ENCODE assay signal across 8 mouse cellular contexts in the genomic region with DNA sequence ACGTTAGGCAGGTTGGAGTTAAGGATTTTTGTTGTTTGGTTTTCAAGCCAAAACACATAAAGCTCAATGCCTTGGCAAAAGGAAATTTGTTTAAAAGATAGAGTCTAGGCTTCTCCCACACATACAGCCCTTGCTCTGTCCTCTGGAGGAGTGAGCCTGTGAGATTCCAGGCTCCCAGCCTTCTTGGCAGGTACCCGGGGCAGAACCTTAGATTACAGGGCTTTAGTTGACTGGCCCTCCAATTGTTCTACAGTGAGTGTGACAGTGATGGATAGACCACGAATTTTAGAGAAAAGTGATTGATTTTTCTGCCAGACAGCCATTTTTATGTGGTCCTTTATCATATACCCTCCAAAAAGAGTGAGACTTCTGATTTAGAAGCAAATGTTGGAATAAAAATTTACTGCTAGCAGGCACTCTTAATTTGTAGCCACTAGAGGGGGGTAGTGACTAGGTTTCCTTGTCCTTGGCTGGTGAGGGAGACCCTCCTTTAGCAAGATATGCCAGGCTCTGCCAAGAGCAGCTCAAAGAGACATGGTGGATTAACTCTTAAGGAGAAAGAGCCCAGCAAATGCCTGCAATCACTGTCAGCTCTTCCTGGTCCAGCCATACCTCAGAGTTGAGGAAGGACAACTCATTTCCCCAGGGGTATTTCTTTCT.
DNase-seq lines count a peak whose midpoint lies in the region; ATAC-seq and TF ChIP-seq lines count a peak whose summit lies in the region.

No protein-coding gene starts in this region.

- H3K4me3 ChIP-seq in cerebellum, adult 2 months (replicated peaks; ENCODE audit: insufficient read depth, low read depth, low read length), result no peak overlapping the region
- no peak overlapping the region for H3K4me3 ChIP-seq in kidney, postnatal 0 days (replicated peaks; ENCODE audit: low read depth, low read length)
- no peak overlapping the region for H3K4me3 ChIP-seq in heart, embryonic 11.5 days (ENCODE audit: low read depth, low read length)

- no peak for ATAC-seq in kidney, postnatal 0 days (replicated peaks; ENCODE audit: low FRiP score, low read depth)
- no peak for ATAC-seq in heart, embryonic 11.5 days (replicated peaks; ENCODE audit: insufficient number of reproducible peaks, low FRiP score, low TSS enrichment)

- peak; percentile 22; the same call in 1 of the 2 replicates for TF ChIP-seq CTCF in cerebellum, adult 2 months (IDR thresholded peaks at IDR 0.05; ENCODE audit: borderline replicate concordance, insufficient read depth, low read depth, low read length)
- peak; percentile 72 for TF ChIP-seq CTCF in kidney, postnatal 0 days (IDR thresholded peaks at IDR 0.05; ENCODE audit: low read depth)

- no peaks in the 10 kb centered on the region for H3K9me3 ChIP-seq in kidney, postnatal 0 days (replicated peaks; ENCODE audit: low read length)
- no peaks in the 10 kb centered on the region for H3K9me3 ChIP-seq in heart, embryonic 11.5 days (replicated peaks; ENCODE audit: control insufficient read depth, low read length)

- H3K36me3 ChIP-seq in kidney, postnatal 0 days (ENCODE audit: insufficient read depth, low read length), result no peaks in the 10 kb centered on the region
- no peaks in the 10 kb centered on the region for H3K36me3 ChIP-seq in heart, embryonic 11.5 days (ENCODE audit: control insufficient read depth, insufficient read depth, low read length)

- no peak overlapping the region for H3K27ac ChIP-seq in cerebellum, adult 2 months (ENCODE audit: insufficient read depth, low read length)
- no peak overlapping the region for H3K27ac ChIP-seq in kidney, postnatal 0 days
- H3K27ac ChIP-seq in heart, embryonic 11.5 days (ENCODE audit: low read depth, low read length), result no peak overlapping the region

- H3K27me3 ChIP-seq in cerebellum, adult 2 months (ENCODE audit: control insufficient read depth, insufficient read depth, low read length), result no peaks in the 10 kb centered on the region; the same call in 1 of the 2 replicates
- no peaks in the 10 kb centered on the region for H3K27me3 ChIP-seq in kidney, postnatal 0 days (ENCODE audit: insufficient read depth, low read length)
- no peaks in the 10 kb centered on the region for H3K27me3 ChIP-seq in heart, embryonic 11.5 days (ENCODE audit: control insufficient read depth, insufficient read depth, low read length)

- no peak for TF ChIP-seq POLR2A in cerebellum, adult 2 months (IDR thresholded peaks at IDR 0.05; ENCODE audit: borderline replicate concordance, insufficient read depth, low read length)

- no peak overlapping the region for H3K9ac ChIP-seq in kidney, postnatal 0 days (ENCODE audit: low read depth, low read length)
- H3K9ac ChIP-seq in heart, embryonic 11.5 days (ENCODE audit: low read depth, low read length), result no peak overlapping the region

- no peak for DNase-seq in cerebellum, adult 2 months
- DNase-seq in cerebellum, postnatal 36 days, result no peak
- DNase-seq in testis, postnatal 14 days (ENCODE audit: low spot score), result peak; percentile 13
- DNase-seq in testis, postnatal 10 days (ENCODE audit: low spot score), result no peak
- DNase-seq in kidney, postnatal 0 days (ENCODE audit: low spot score), result peak; percentile 81
- DNase-seq in lung, postnatal 36 days, result peak; percentile 15
- no peak for DNase-seq in urinary bladder, postnatal 36 days (ENCODE audit: low spot score in 2 of 2)

- H3K4me2 ChIP-seq in kidney, postnatal 0 days (ENCODE audit: low read length), result no peak overlapping the region
- no peak overlapping the region for H3K4me2 ChIP-seq in heart, embryonic 11.5 days

- WGBS in cerebellum, adult 2 months, result 53% methylated on average over 3 of the region's 3 CpGs
- WGBS in kidney, postnatal 0 days, result 26% methylated on average over 3 of the region's 3 CpGs
- WGBS in heart, embryonic 11.5 days (ENCODE audit: insufficient replicate concordance), result 42% methylated on average over 3 of the region's 3 CpGs

- no peaks in the 10 kb centered on the region for H3K4me1 ChIP-seq in cerebellum, adult 2 months (ENCODE audit: control insufficient read depth, insufficient read depth, low read length)
- H3K4me1 ChIP-seq in kidney, postnatal 0 days (replicated peaks; ENCODE audit: insufficient read depth, low read length), result no peaks in the 10 kb centered on the region
- no peaks in the 10 kb centered on the region for H3K4me1 ChIP-seq in heart, embryonic 11.5 days (ENCODE audit: control insufficient read depth, insufficient read depth, low read length)

Comparison
In these comparisons a context has a peak if more than half of its experiments do, and no peak if none do; other contexts are left out.
1. DNase-seq: peak in testis, postnatal 14 days (single experiment), kidney, postnatal 0 days (single experiment) and lung, postnatal 36 days (single experiment); none in cerebellum, adult 2 months (0 of 2), cerebellum, postnatal 36 days (0 of 2), testis, postnatal 10 days (single experiment) and urinary bladder, postnatal 36 days (0 of 2).